Mouse (Mus musculus) heart, adult 8-10 months (tissue): ENCODE results near the gene Sh3bp2. TPM values are rescaled to one million over a fixed set of nuclear protein-coding genes. Genes with fewer than 3 reads are reported as not detected.

ENCODE experiments used
- DNase-seq: peaks from one replicate; pipeline ENCODE4 v3.0.0; 2022; ENCODE audit warnings: low spot score
- total RNA-seq, 4 experiments: library from RNA; stranded (reverse); gene quantifications; 2 replicates each; pipeline ENCODE4 v1.2.4; 2022

Gene Sh3bp2
- total RNA-seq, 4 experiments from 2014 or later = 1.3 to 3.6 (median 1.8) TPM

- no peak for DNase-seq
These were observed 788 bp downstream of the Sh3bp2 start for GRCm38 (mm10) chr5:34526477-34526775.

GRCm38 (mm10) chr5:34527352-34527751 lies 1.7 kb downstream of the Sh3bp2 start:
- no peak for DNase-seq

- no peak for DNase-seq
These were observed 3.1 kb downstream of the Sh3bp2 start for GRCm38 (mm10) chr5:34528724-34529123.

- DNase-seq = no peak
These were observed 4.5 kb downstream of the Sh3bp2 start for GRCm38 (mm10) chr5:34530116-34530515.

- DNase-seq = no peak
These were observed 5.0 kb downstream of the Sh3bp2 start for GRCm38 (mm10) chr5:34530687-34531086.

GRCm38 (mm10) chr5:34533066-34533465 lies 7.4 kb downstream of the Sh3bp2 start:
- DNase-seq = no peak

GRCm38 (mm10) chr5:34533820-34534219 lies 8.2 kb downstream of the Sh3bp2 start:
- DNase-seq = peak; percentile 46

- DNase-seq = no peak
These were observed 9.3 kb downstream of the Sh3bp2 start for GRCm38 (mm10) chr5:34534776-34535581.

- DNase-seq = no peak
These were observed 10.2 kb downstream of the Sh3bp2 start for GRCm38 (mm10) chr5:34535831-34536230.

GRCm38 (mm10) chr5:34538079-34538478 lies 12.4 kb downstream of the Sh3bp2 start:
- no peak for DNase-seq

GRCm38 (mm10) chr5:34538527-34538926 lies 12.9 kb downstream of the Sh3bp2 start:
- DNase-seq = no peak

GRCm38 (mm10) chr5:34539121-34539520 lies 13.5 kb downstream of the Sh3bp2 start:
- DNase-seq = no peak

- no peak for DNase-seq
These were observed 16.5 kb downstream of the Sh3bp2 start for GRCm38 (mm10) chr5:34542166-34542565.

GRCm38 (mm10) chr5:34543114-34543513 lies 17.5 kb downstream of the Sh3bp2 start:
- DNase-seq = peak; percentile 65

GRCm38 (mm10) chr5:34547410-34547809 lies 21.8 kb downstream of the Sh3bp2 start:
- no peak for DNase-seq

GRCm38 (mm10) chr5:34549135-34549482 lies 23.5 kb downstream of the Sh3bp2 start:
- DNase-seq = no peak

GRCm38 (mm10) chr5:34549483-34550221 lies 24.0 kb downstream of the Sh3bp2 start:
- DNase-seq = no peak

GRCm38 (mm10) chr5:34550251-34550650 lies 24.6 kb downstream of the Sh3bp2 start:
- DNase-seq = no peak

GRCm38 (mm10) chr5:34551821-34552220 lies 26.2 kb downstream of the Sh3bp2 start:
- no peak for DNase-seq

- no peak for DNase-seq
These were observed 38.2 kb downstream of the Sh3bp2 start for GRCm38 (mm10) chr5:34563854-34564253.

GRCm38 (mm10) chr5:34564291-34564690 lies 38.7 kb downstream of the Sh3bp2 start:
- no peak for DNase-seq

GRCm38 (mm10) chr5:34565545-34566283 lies 40.1 kb downstream of the Sh3bp2 start:
- DNase-seq = peak; percentile 85

- no peak for DNase-seq
These were observed 45.9 kb downstream of the Sh3bp2 start for GRCm38 (mm10) chr5:34571551-34571950.
